Mouse (Mus musculus): ENCODE measurements around the gene Tjp1. TPM values are rescaled to one million over a fixed set of nuclear protein-coding genes. Genes with fewer than 3 reads are reported as not detected.

Gene Tjp1
- total and polyA plus RNA-seq, 2 experiments from 2014 or later: 20.2 to 46.2 TPM

DNA sequence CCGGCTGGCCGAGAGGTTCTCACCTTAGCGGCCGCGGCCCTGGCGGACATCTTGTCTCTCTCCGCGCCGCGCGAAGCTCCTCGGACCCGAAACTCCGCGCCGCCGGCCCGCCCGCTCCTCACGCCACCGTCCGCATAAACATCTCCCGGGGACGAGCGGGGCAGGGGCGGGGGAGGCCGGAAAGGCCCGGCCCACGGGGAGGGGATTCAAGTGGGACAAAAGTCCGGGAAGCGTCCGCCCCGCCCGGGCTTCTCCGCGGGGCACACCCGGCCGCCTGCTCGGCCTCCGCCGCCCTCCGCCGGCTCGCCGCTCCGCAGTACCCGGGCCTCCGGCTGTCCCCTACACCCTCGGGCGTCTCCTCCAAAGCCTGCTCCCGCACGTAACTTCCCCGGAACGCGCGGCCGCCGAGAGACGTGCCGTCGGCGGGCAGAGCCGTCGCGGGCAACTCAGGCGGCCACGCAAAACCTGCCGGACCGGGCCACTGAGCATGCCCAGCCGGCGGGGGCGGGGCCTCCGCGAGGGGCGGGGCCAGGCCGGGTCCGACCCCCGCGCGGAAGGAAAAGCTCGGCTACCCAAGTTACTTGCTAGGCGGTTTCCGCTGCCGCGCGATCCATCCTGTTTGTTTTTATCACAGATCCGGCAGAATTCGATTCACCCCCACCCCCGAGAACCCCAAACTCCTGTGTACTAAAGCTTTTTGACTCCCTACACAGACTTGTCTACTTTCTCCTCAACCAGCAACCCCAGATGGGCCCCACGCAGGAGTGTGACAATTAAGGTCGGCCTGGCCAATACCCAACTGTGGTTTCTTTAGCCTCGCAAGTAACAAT, 156.6 kb downstream of the Tjp1 start:
- peak; percentile 95 for ATAC-seq
- Histone ChIP-seq H3K9me3 (ENCODE audit: low read length) (no peaks in the 10 kb centered on the region), H3K27ac (peak overlapping the region; percentile 86), H3K27me3 (ENCODE audit: insufficient read depth, low read length) (no peaks in the 10 kb centered on the region), H3K36me3 (ENCODE audit: insufficient read depth, low read length) (no peaks in the 10 kb centered on the region), H3K4me1 (ENCODE audit: insufficient read depth, low read length) (0 out of 2 replicates have a peak, but pooled peaks cover 3% of the 10 kb centered on the region), H3K9ac (replicated peaks; ENCODE audit: low read length) (peak overlapping the region; percentile 82), H3K4me3 (ENCODE audit: low read length) (peak overlapping the region; percentile 91), H3K4me2 (ENCODE audit: low read depth, low read length) (peak overlapping the region; percentile 81)
- no peak for TF ChIP-seq CTCF (IDR thresholded peaks at IDR 0.05; ENCODE audit: low read depth)
- DNase-seq (ENCODE audit: low spot score): peak; percentile 91
- WGBS: under 1% methylated on average over 91 of the region's 92 CpGs

GRCm38 (mm10) chr7:65370381-65370786, 157.2 kb downstream of the Tjp1 start:
- DNase-seq (ENCODE audit: low spot score) (peak; percentile 32), ATAC-seq (no peak; the same call in 1 of the 2 replicates)
- WGBS: 1% methylated on average over 31 of the region's 46 CpGs
- no peak for TF ChIP-seq CTCF (IDR thresholded peaks at IDR 0.05; ENCODE audit: low read depth)
- no peaks in the 10 kb centered on the region for H3K27me3 ChIP-seq (ENCODE audit: insufficient read depth, low read length)
- H3K9ac ChIP-seq (replicated peaks; ENCODE audit: low read length): peak overlapping the region; percentile 82
- H3K4me3 ChIP-seq (ENCODE audit: low read length): peak overlapping the region; percentile 91
- H3K36me3 ChIP-seq (ENCODE audit: insufficient read depth, low read length): no peaks in the 10 kb centered on the region
- H3K4me2 ChIP-seq (ENCODE audit: low read depth, low read length): peak overlapping the region; percentile 81
- peak overlapping the region; percentile 86 for H3K27ac ChIP-seq
- H3K4me1 ChIP-seq (ENCODE audit: insufficient read depth, low read length): 0 out of 2 replicates have a peak, but pooled peaks cover 3% of the 10 kb centered on the region
- no peaks in the 10 kb centered on the region for H3K9me3 ChIP-seq (ENCODE audit: low read length)

- Histone ChIP-seq H3K4me2 (ENCODE audit: low read depth, low read length) (peak overlapping the region; percentile 81), H3K4me1 (ENCODE audit: insufficient read depth, low read length) (0 out of 2 replicates have a peak, but pooled peaks cover 3% of the 10 kb centered on the region), H3K9ac (replicated peaks; ENCODE audit: low read length) (peak overlapping the region; percentile 17; the same call in 1 of the 2 replicates), H3K27ac (0 out of 2 replicates have a peak overlapping the region, but pooled peaks have one; percentile 32), H3K9me3 (ENCODE audit: low read length) (no peaks in the 10 kb centered on the region), H3K27me3 (ENCODE audit: insufficient read depth, low read length) (no peaks in the 10 kb centered on the region), H3K4me3 (ENCODE audit: low read length) (peak overlapping the region; percentile 91), H3K36me3 (ENCODE audit: insufficient read depth, low read length) (no peaks in the 10 kb centered on the region)
- 19% methylated on average over 5 of the region's 5 CpGs for WGBS
- ATAC-seq: no peak
- TF ChIP-seq CTCF (IDR thresholded peaks at IDR 0.05; ENCODE audit: low read depth): no peak
- no peak for DNase-seq (ENCODE audit: low spot score)
These were observed 158.5 kb downstream of the Tjp1 start for GRCm38 (mm10) chr7:65369101-65369500.

DNA sequence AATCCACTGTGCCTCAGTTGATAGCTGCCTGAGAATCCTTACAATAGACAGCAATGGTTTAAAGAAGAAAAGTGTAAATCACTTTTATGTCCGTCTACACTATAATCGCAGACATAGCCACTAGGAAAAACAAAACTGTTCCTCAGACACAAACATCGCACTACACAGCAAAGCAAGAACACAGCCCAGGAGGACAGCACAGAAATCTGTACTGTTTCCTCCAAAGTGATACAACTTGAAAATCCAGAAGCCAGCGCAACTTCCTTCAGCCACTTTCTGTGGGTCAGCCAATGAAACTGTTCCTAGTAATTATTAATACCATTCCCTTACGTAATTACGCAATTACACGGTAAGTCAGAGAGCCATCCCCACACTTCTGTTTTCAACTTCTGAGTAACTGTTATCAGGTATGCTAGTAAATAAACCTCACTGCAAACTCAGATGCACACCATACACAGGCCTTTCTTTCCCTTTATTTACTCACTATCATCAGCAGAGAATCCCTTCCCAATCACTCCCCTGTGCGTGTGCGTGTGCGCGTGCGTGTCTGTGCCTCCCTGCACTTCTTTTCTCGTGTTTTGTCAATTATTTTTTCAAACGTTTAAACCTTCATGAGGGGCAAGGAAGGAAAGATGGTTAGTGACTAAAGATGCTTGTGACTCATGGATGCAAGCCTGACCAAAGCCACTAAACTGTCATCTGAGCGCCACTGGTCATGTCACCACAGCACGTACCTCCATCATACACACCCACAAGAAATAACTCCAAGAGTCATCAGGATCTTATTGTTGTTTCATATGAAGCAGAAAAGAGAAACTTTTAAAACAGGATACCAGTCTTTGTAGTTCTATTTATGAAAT, 160.0 kb downstream of the Tjp1 start:
- 0 out of 2 replicates have a peak, but pooled peaks cover 3% of the 10 kb centered on the region for H3K4me1 ChIP-seq (ENCODE audit: insufficient read depth, low read length)
- no peak overlapping the region for H3K4me3 ChIP-seq (ENCODE audit: low read length)
- no peaks in the 10 kb centered on the region for H3K9me3 ChIP-seq (ENCODE audit: low read length)
- no peak for ATAC-seq
- DNase-seq (ENCODE audit: low spot score): no peak
- no peak overlapping the region for H3K9ac ChIP-seq (replicated peaks; ENCODE audit: low read length)
- H3K4me2 ChIP-seq (ENCODE audit: low read depth, low read length): peak overlapping the region; percentile 81
- TF ChIP-seq CTCF (IDR thresholded peaks at IDR 0.05; ENCODE audit: low read depth): no peak
- 73% methylated on average over 16 of the region's 16 CpGs for WGBS
- no peaks in the 10 kb centered on the region for H3K27me3 ChIP-seq (ENCODE audit: insufficient read depth, low read length)
- H3K27ac ChIP-seq: no peak overlapping the region
- no peaks in the 10 kb centered on the region for H3K36me3 ChIP-seq (ENCODE audit: insufficient read depth, low read length)

DNA sequence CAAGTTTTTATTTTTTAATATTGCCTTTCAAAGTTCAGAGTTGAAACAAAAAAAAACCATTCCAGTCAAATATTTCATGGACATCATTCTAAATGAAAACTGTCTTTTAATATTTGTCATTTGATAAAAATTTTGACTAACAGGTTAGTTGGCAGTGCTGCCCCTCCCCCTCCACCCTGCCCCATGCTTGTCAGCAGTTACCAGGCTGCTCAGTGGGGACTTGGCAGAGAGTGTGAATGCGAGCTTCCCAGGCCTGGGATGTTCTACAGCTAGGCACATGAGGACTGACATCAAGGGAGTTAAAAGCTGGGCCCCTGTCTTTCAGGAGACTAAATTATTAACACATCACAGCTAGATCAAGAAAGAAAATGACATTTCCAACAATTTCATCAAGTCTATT, 161.4 kb downstream of the Tjp1 start:
- no peak for TF ChIP-seq CTCF (IDR thresholded peaks at IDR 0.05; ENCODE audit: low read depth)
- H3K27me3 ChIP-seq (ENCODE audit: insufficient read depth, low read length): no peaks in the 10 kb centered on the region
- 8% methylated on average over 1 of the region's 1 CpGs for WGBS
- 0 out of 2 replicates have a peak, but pooled peaks cover 3% of the 10 kb centered on the region for H3K4me1 ChIP-seq (ENCODE audit: insufficient read depth, low read length)
- H3K36me3 ChIP-seq (ENCODE audit: insufficient read depth, low read length): no peaks in the 10 kb centered on the region
- peak; percentile 54 for DNase-seq (ENCODE audit: low spot score)
- no peak overlapping the region for H3K9ac ChIP-seq (replicated peaks; ENCODE audit: low read length)
- H3K4me2 ChIP-seq (ENCODE audit: low read depth, low read length): no peak overlapping the region
- ATAC-seq: no peak
- H3K4me3 ChIP-seq (ENCODE audit: low read length): no peak overlapping the region
- H3K27ac ChIP-seq: no peak overlapping the region
- H3K9me3 ChIP-seq (ENCODE audit: low read length): no peaks in the 10 kb centered on the region

DNA sequence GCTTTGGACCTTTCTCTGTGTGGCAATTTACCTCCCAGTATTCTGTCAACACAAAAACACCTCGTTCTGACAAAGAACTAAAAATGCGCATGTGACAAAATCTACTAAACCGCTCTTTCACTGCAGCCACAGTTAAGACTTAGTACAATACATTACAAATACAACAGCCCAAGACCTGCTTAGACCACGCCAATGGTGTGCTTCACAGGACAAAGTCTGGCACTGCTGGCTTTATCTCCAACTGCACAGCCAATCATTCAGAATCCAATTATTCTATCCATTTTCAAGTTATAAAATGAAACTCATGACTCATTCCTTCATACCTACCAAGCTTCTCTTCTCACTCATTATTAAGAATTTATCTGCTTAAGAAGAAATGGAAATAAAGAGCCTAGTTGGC, 162.0 kb downstream of the Tjp1 start:
- H3K27me3 ChIP-seq (ENCODE audit: insufficient read depth, low read length): no peaks in the 10 kb centered on the region
- H3K4me2 ChIP-seq (ENCODE audit: low read depth, low read length): no peak overlapping the region
- H3K27ac ChIP-seq: no peak overlapping the region
- H3K9ac ChIP-seq (replicated peaks; ENCODE audit: low read length): no peak overlapping the region
- H3K9me3 ChIP-seq (ENCODE audit: low read length): no peaks in the 10 kb centered on the region
- TF ChIP-seq CTCF (IDR thresholded peaks at IDR 0.05; ENCODE audit: low read depth): no peak
- WGBS: 76% methylated on average over 4 of the region's 4 CpGs
- DNase-seq (ENCODE audit: low spot score) (no peak), ATAC-seq (no peak)
- H3K4me1 ChIP-seq (ENCODE audit: insufficient read depth, low read length): 0 out of 2 replicates have a peak, but pooled peaks cover 3% of the 10 kb centered on the region
- no peak overlapping the region for H3K4me3 ChIP-seq (ENCODE audit: low read length)
- H3K36me3 ChIP-seq (ENCODE audit: insufficient read depth, low read length): no peaks in the 10 kb centered on the region
